Mouse (Mus musculus) heart, adult 2 months (tissue): ENCODE measurements at regions not wholly inside any gene's neighbourhood (a gene's known extent, or its start where the extent isn't known, plus 50 kb on each side); places are given as distances from the start of the nearest gene placed in this dataset.

Experiments used
- DNase-seq, 2 experiments: peaks; one replicate each; pipeline ENCODE4 v3.0.0; 2021
- H3K27ac ChIP-seq: fragments of 200-600 bp; 2 replicates; pipeline ENCODE4 v1.8.1; 2022
- H3K27me3 ChIP-seq: fragments of 200-500 bp; 2 replicates; pipeline ENCODE4 v1.6.1; 2012; ENCODE audit warnings: mild to moderate bottlenecking, low read length, inconsistent platforms, mixed read lengths; ENCODE audit not compliant: control insufficient read depth, insufficient read depth
- H3K36me3 ChIP-seq: fragments of 200-500 bp; 2 replicates; pipeline ENCODE4 v1.6.1; 2012; ENCODE audit warnings: low read length, inconsistent platforms; ENCODE audit not compliant: control insufficient read depth, insufficient read depth
- H3K4me1 ChIP-seq: fragments of 200-500 bp; 2 replicates; pipeline ENCODE4 v1.6.1; 2011; ENCODE audit warnings: low read length; ENCODE audit not compliant: control insufficient read depth, insufficient read depth
- H3K4me3 ChIP-seq: fragments of 200-600 bp; 2 replicates; pipeline ENCODE4 v1.8.1; 2022
- H3K79me2 ChIP-seq: fragments of 200-500 bp; replicated peaks from 2 replicates; pipeline ENCODE4 v1.6.1; 2012; ENCODE audit warnings: mild to moderate bottlenecking, inconsistent platforms, low read length, moderate library complexity, mixed read lengths; ENCODE audit not compliant: control insufficient read depth, insufficient read depth
- H3K9ac ChIP-seq: fragments of 200-500 bp; 2 replicates; pipeline ENCODE4 v1.6.1; 2012; ENCODE audit warnings: low read depth, mild to moderate bottlenecking, control low read depth, inconsistent platforms, low read length, mixed read lengths
- CTCF ChIP-seq: fragments of 200-600 bp; IDR thresholded peaks from 2 replicates; pipeline ENCODE4 v1.8.1; 2022; ENCODE audit warnings: antibody characterized with exemption, mild to moderate bottlenecking, moderate library complexity
- EP300 ChIP-seq: fragments of 200-500 bp; IDR thresholded peaks from 2 replicates; pipeline ENCODE4 v1.6.1; 2011; ENCODE audit warnings: low read depth, low read length, control low read depth; ENCODE audit not compliant: insufficient read depth
- POLR2A ChIP-seq: fragments of 200-500 bp; IDR thresholded peaks from 2 replicates; pipeline ENCODE4 v1.6.1; 2011; ENCODE audit warnings: mild to moderate bottlenecking, low read depth, low read length, control low read depth; ENCODE audit not compliant: insufficient read depth
- WGBS: fragments of 180-500 bp; shearing (Covaris S2); methylation state at CpG from one replicate; pipeline ENCODE4 v1.1.7; 2018; 5-methylcytosine and 5-hydroxymethylcytosine counted together
- intact Hi-C: fragments of 180-260 bp; cut with DNase I; formaldehyde crosslinking; loops from one replicate; pipeline ENCODE4 v1.15.1; 2025

DNA sequence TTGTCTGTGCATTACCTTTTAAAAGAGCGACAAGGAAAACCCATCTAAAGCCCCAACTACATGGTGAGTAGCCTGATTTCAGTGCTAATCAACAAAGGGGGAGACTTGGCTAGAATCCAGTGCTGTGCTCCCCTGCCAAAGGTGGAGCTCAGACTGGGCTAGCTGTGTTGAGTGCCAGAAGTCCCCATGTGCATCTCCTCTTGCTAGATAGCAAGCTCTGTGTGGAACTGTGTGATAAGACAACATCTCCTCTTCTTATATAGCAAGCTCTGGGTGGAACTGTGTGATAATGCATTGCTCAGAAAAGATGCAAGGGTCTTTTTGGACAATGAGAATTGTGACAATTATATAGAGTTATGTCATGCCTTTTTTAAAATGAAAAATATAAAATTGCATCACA lies 741.4 kb downstream of the Adam6a start:
- Histone ChIP-seq H3K4me3 (no peak overlapping the region), H3K79me2 (no peaks in the 10 kb centered on the region), H3K27ac (no peak overlapping the region), H3K4me1 (no peaks in the 10 kb centered on the region), H3K36me3 (no peaks in the 10 kb centered on the region), H3K9ac (no peak overlapping the region), H3K27me3 (no peaks in the 10 kb centered on the region)
- TF ChIP-seq POLR2A = no peak
- TF ChIP-seq CTCF = no peak
- TF ChIP-seq EP300 = no peak
- DNase-seq = no peak
- WGBS = 74% methylated on average over 1 of the region's 1 CpGs
- intact Hi-C loops = no loop called here

DNA sequence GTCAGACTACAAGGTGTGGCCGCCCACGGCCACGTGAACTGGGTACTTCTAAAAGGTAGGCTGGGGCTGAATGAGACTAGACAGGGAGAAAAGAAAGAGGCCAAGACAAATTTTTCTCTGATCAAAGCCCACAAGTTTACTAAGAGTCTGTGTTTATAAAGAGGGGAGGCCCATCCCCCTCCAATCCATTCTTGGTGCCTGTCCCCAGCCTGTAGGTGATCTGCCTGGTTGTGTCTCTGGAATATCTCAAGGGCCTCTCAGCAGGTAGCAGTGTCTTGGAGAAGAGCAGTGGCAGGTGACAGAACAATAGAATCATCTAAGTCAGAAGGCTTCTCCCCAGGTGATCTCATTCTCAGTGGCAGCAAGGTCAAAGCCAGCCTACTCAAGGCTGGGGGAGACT lies 743.3 kb downstream of the Adam6a start:
- no peak for DNase-seq
- H3K27me3 ChIP-seq = no peaks in the 10 kb centered on the region
- intact Hi-C loops = no loop called here
- no peaks in the 10 kb centered on the region for H3K79me2 ChIP-seq
- H3K4me3 ChIP-seq = no peak overlapping the region
- H3K4me1 ChIP-seq = no peaks in the 10 kb centered on the region
- TF ChIP-seq EP300 (no peak), CTCF (no peak), POLR2A (no peak)
- no peak overlapping the region for H3K27ac ChIP-seq
- H3K36me3 ChIP-seq = no peaks in the 10 kb centered on the region
- H3K9ac ChIP-seq = no peak overlapping the region
- WGBS = 84% methylated on average over 3 of the region's 3 CpGs

DNA sequence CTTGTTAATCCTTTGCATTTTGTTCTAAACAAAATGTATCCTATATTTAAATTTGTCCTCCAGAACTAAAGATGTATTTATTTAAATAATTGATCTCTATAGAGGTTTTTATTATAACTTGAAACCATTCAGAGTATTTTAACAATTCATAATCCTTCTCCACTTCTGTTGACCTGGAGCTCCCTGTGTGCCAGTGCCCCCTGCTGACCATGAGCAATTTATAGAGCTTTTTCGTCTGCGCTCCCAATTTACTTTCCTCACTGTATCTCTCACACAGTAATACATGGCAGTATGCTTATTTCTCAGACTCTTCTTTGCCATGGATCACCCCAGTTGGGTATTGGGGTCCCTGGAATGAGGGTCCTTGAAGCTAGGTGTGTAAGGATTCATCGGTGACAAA lies 747.4 kb downstream of the Adam6a start:
- intact Hi-C loops = no loop called here
- DNase-seq = no peak
- Histone ChIP-seq H3K27me3 (no peaks in the 10 kb centered on the region), H3K36me3 (no peaks in the 10 kb centered on the region), H3K4me1 (no peaks in the 10 kb centered on the region), H3K9ac (no peak overlapping the region), H3K79me2 (no peaks in the 10 kb centered on the region), H3K4me3 (no peak overlapping the region), H3K27ac (no peak overlapping the region)
- WGBS = 91% methylated on average over 3 of the region's 3 CpGs
- TF ChIP-seq EP300 (no peak), CTCF (no peak), POLR2A (no peak)

GRCm38 (mm10) chr12:114299771-114300170 lies 756.1 kb downstream of the Adam6a start:
- WGBS = 60% methylated on average over 5 of the region's 5 CpGs
- Histone ChIP-seq H3K27me3 (no peaks in the 10 kb centered on the region), H3K4me1 (no peaks in the 10 kb centered on the region), H3K79me2 (no peaks in the 10 kb centered on the region), H3K27ac (no peak overlapping the region), H3K9ac (no peak overlapping the region), H3K4me3 (no peak overlapping the region), H3K36me3 (no peaks in the 10 kb centered on the region)
- intact Hi-C loops = no loop called here
- TF ChIP-seq CTCF (no peak), POLR2A (no peak), EP300 (no peak)
- DNase-seq = no peak

- Histone ChIP-seq H3K36me3 (no peaks in the 10 kb centered on the region), H3K79me2 (no peaks in the 10 kb centered on the region), H3K27me3 (no peaks in the 10 kb centered on the region), H3K4me1 (no peaks in the 10 kb centered on the region), H3K4me3 (no peak overlapping the region), H3K9ac (no peak overlapping the region), H3K27ac (no peak overlapping the region)
- 75% methylated on average over 2 of the region's 2 CpGs for WGBS
- no peak for DNase-seq
- TF ChIP-seq EP300 (no peak), POLR2A (no peak), CTCF (no peak)
- intact Hi-C loops = no loop called here
These were observed 758.0 kb downstream of the Adam6a start for GRCm38 (mm10) chr12:114301728-114302127.

DNA sequence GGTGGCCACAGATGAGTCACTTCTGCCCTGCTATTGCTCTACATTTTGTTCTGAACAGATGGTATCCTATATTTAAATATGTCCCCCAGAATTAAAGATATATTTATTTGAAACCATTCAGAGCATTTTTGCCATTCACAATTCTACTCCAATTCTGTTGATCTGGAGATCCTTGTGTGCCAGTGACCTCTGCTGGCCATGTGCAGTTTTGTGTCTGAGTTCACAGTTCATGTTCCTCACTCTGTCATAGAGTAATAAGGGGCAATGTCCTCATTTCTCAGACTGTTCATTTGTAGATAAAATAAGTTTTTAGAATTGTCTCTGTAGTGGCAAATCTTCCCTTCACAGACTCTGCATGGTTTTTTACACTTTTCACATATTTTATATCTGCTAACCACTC lies 788.8 kb downstream of the Adam6a start:
- intact Hi-C loops = no loop called here
- no peaks in the 10 kb centered on the region for H3K79me2 ChIP-seq
- no peaks in the 10 kb centered on the region for H3K27me3 ChIP-seq
- DNase-seq = no peak
- H3K4me1 ChIP-seq = no peaks in the 10 kb centered on the region
- H3K36me3 ChIP-seq = no peaks in the 10 kb centered on the region
- no peak overlapping the region for H3K4me3 ChIP-seq
- no peak overlapping the region for H3K27ac ChIP-seq
- no peak for TF ChIP-seq EP300
- TF ChIP-seq CTCF = no peak
- TF ChIP-seq POLR2A = no peak
- no peak overlapping the region for H3K9ac ChIP-seq
